22 mouse cellular contexts compared by ENCODE assay signal in the genomic region with DNA sequence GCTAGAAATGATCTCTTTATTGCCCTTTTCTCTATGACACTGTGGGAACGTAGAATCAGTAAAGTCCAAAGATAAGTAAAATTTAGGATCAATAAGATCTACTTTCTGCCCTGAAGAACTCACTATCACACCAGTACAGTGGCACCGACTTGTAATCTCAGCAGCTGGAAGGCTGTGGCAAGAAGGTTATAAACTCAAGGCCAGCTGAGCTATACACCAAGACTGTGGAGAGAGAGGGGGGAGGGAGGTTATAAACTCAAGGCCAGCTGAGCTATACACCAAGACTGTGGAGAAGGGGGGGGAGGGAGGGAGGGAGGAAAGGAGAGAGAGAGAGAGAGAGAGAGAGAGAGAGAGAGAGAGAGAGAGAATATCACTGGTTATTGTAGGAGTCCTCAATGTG. TPM values are rescaled to one million over a fixed set of nuclear protein-coding genes. Genes with fewer than 3 reads are reported as not detected.
DNase-seq lines count a peak whose midpoint lies in the region; ATAC-seq lines count a peak whose summit lies in the region.
"Had no signal": no experiment of that assay in that cellular context is flagged by ENCODE, and none has a peak within 500 bp of the region (broad histone marks: within the 10 kb centered on the region; RNA-seq: fewer than 3 reads in every experiment).

No protein-coding gene starts in this region.

- peak; percentile 3 for DNase-seq in adrenal gland, adult 2 months
- DNase-seq in adrenal gland, adult 18-20 months (ENCODE audit: low spot score in 2 of 2) = no peak
- DNase-seq in adrenal gland, postnatal 36 days = peak; percentile 0 to 14
- no peak for DNase-seq in adrenal gland, postnatal 25 days
- DNase-seq in heart, adult 11 months = no peak
- no peak for DNase-seq in layer of hippocampus, adult 11-12 months (ENCODE audit: low spot score)
- DNase-seq: cerebellum, adult 11 months; cerebellum, adult 18-20 months; cerebellum, adult 8-10 months; cerebellum, adult 9-11 months; cerebellum, postnatal 14 days; cerebellum, postnatal 36 days; embryo, embryonic 11 days had no signal

- WGBS in intestine, embryonic 15.5 days = 47% methylated on average over 2 of the region's 2 CpGs
- 61% methylated on average over 2 of the region's 2 CpGs for WGBS in intestine, embryonic 16.5 days

- no peak overlapping the region for H3K27ac ChIP-seq in intestine, embryonic 15.5 days
- H3K27ac ChIP-seq in intestine, embryonic 16.5 days (ENCODE audit: low read length) = no peak overlapping the region
- H3K27ac ChIP-seq: embryonic facial prominence, embryonic 13.5 days; embryonic facial prominence, embryonic 15.5 days; forebrain, embryonic 10.5 days; forebrain, embryonic 12.5 days had no signal

- no peak overlapping the region for H3K4me2 ChIP-seq in intestine, embryonic 15.5 days (replicated peaks)
- no peak overlapping the region for H3K4me2 ChIP-seq in intestine, embryonic 16.5 days (ENCODE audit: low read depth, low read length)
- H3K4me2 ChIP-seq: embryonic facial prominence, embryonic 13.5 days; embryonic facial prominence, embryonic 15.5 days; forebrain, embryonic 12.5 days had no signal

- no peaks in the 10 kb centered on the region for H3K36me3 ChIP-seq in intestine, embryonic 15.5 days
- H3K36me3 ChIP-seq in intestine, embryonic 16.5 days (ENCODE audit: control insufficient read depth, insufficient read depth, low read length) = no peaks in the 10 kb centered on the region
- H3K36me3 ChIP-seq: embryonic facial prominence, embryonic 13.5 days; embryonic facial prominence, embryonic 15.5 days; forebrain, embryonic 10.5 days; forebrain, embryonic 12.5 days had no signal

- peak; percentile 62; the same call in 1 of the 2 replicates for ATAC-seq in intestine, embryonic 15.5 days
- peak; percentile 70; the same call in 1 of the 2 replicates for ATAC-seq in intestine, embryonic 16.5 days
- ATAC-seq: forebrain, embryonic 14.5 days; forebrain, embryonic 16.5 days had no signal

- no peaks in the 10 kb centered on the region for H3K27me3 ChIP-seq in intestine, embryonic 15.5 days (replicated peaks)
- no peaks in the 10 kb centered on the region for H3K27me3 ChIP-seq in intestine, embryonic 16.5 days (replicated peaks; ENCODE audit: control insufficient read depth, insufficient read depth, low read length)
- H3K27me3 ChIP-seq: embryonic facial prominence, embryonic 15.5 days; forebrain, embryonic 12.5 days had no signal

- no peak overlapping the region for H3K9ac ChIP-seq in intestine, embryonic 15.5 days
- no peak overlapping the region for H3K9ac ChIP-seq in intestine, embryonic 16.5 days (ENCODE audit: low read depth, low read length)
- H3K9ac ChIP-seq: embryonic facial prominence, embryonic 13.5 days; embryonic facial prominence, embryonic 15.5 days; forebrain, embryonic 12.5 days had no signal

- no peak overlapping the region for H3K4me3 ChIP-seq in intestine, embryonic 15.5 days (replicated peaks)
- no peak overlapping the region for H3K4me3 ChIP-seq in intestine, embryonic 16.5 days (ENCODE audit: low read length)
- H3K4me3 ChIP-seq: embryonic facial prominence, embryonic 13.5 days; embryonic facial prominence, embryonic 15.5 days; erythroblast, embryonic 14.5 days; forebrain, embryonic 10.5 days; forebrain, embryonic 12.5 days had no signal

- H3K9me3 ChIP-seq in intestine, embryonic 15.5 days = no peaks in the 10 kb centered on the region
- H3K9me3 ChIP-seq in intestine, embryonic 16.5 days (ENCODE audit: control insufficient read depth, low read length) = no peaks in the 10 kb centered on the region
- H3K9me3 ChIP-seq: embryonic facial prominence, embryonic 13.5 days; embryonic facial prominence, embryonic 15.5 days; forebrain, embryonic 10.5 days; forebrain, embryonic 12.5 days had no signal

- no peaks in the 10 kb centered on the region for H3K4me1 ChIP-seq in intestine, embryonic 15.5 days (replicated peaks)
- H3K4me1 ChIP-seq in intestine, embryonic 16.5 days (ENCODE audit: control insufficient read depth, insufficient read depth, low read length) = no peaks in the 10 kb centered on the region
- H3K4me1 ChIP-seq: embryonic facial prominence, embryonic 13.5 days; embryonic facial prominence, embryonic 15.5 days; forebrain, embryonic 10.5 days; forebrain, embryonic 12.5 days had no signal

RNA-seq across cellular contexts. Expression of a gene that starts 53.9 kb away (rescaled TPM):
- total RNA-seq in adrenal gland, adult 2 months (2021) = 10 to 100 TPM; 58.8 to 58.9 TPM
- polyA plus RNA-seq in adrenal gland, adult 2 months (2012; rRNA removed) = 18.0 and 18.3 TPM in 2 replicates
- 10 to 100 TPM; 53.7 to 54.1 TPM for total RNA-seq in adrenal gland, adult 18-20 months (2021)
- total RNA-seq in adrenal gland, postnatal 36 days (2021) = 10 to 100 TPM; 49.9 to 52.0 TPM
- total RNA-seq in adrenal gland, postnatal 25 days (2021) = 35.7 and 52.4 TPM in 2 replicates
- 50.6 and 51.1 TPM in 2 replicates for polyA plus RNA-seq in intestine, embryonic 15.5 days (2015; fragmentation: Nextera tagmentation; extraction: Ambion mirVana)
- polyA plus RNA-seq in intestine, embryonic 16.5 days (2015; fragmentation: Nextera tagmentation; extraction: Ambion mirVana) = 54.2 and 56.4 TPM in 2 replicates

Comparison
In these comparisons a context has a peak if more than half of its experiments do, and no peak if none do; other contexts are left out.
1. DNase-seq: peak in adrenal gland, adult 2 months (single experiment) and adrenal gland, postnatal 36 days (2 of 2); none in adrenal gland, adult 18-20 months (0 of 2), adrenal gland, postnatal 25 days (single experiment), heart, adult 11 months (single experiment) and layer of hippocampus, adult 11-12 months (single experiment).